Mouse (Mus musculus): ENCODE measurements around the gene Pdap1.
"Not testable (repeated sequence)": the region's sequence is repeated elsewhere in the genome, so short reads cannot be mapped to it uniquely, and the experiment has no call there.

Gene Pdap1

DNA sequence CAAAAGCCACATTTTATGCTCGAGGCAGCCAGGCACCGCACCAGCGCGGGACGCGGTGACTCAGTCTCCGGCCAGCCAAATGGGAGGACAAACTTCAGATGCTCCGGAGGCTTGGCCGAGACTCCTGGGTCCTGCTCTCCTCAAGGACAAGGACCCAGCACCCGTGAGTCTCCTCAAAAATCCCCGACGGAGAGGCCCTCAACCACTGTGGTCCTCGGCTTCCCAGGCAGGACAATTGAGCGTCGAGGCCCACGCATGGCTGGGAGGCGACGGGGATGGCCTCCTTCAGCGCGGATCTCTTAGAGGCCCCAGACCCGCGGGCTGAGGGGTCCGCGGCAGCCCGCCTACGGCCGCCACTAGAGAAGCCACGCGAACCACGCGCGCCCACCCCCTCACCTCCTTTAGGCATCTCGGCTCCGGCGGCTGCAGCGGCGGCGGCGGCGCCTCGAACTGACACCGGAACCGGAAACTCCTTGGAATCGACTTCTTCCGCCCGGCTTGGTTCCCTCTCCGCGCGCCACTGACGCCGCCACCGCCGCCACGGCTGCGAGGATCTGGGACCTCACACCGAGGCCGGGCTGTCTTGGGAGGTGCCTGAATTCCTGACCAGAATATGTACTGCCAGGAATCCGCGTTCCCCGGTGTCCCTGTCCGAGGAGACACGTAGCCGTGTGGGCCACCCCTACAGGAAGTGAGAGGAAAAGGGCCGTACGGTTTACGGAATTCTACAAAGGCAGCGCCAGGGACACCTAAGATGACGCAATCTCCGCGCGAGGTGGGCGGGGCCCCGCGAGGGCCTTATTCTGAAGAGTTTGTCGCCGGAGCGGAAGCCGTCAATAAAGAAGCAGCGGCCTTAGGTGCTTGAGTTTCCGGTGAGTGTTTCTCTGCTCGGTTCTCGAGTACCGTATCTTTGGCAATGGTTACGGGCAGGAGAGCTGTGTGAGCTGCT lies at the start of gene Pdap1, which contains the start of gene Bud31:
Gene Pdap1, minus strand, starts transcription at position 668 of the 949 bp plus-strand sequence.
Gene Bud31, plus strand, starts transcription at position 792 of the 949 bp plus-strand sequence.
- DNase-seq = peak; percentile 97

- no peak for DNase-seq
Observed at GRCm38 (mm10) chr5:145189416-145189815, 49.4 kb upstream of the Pdap1 start.

DNA sequence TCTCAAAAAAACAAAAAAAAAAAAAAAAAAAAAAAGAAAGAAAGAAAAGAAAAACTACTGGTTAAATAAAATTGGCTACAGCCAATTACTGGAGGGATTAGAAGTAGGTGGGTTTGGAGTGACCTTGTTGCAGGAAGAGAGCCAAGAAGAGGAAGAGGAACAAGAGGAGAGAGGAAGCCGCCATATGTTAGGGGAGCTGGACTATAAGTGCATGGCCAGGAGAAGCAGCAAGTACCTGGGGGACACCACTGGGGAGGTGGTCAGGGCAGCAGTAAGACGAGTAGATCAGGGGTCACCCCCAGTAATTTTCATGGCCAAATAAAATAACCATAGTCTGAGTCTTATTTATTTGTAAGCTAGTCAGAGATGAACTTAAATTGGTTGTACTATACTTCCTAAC lies 45.2 kb upstream of the Pdap1 start:
- DNase-seq = no peak

DNA sequence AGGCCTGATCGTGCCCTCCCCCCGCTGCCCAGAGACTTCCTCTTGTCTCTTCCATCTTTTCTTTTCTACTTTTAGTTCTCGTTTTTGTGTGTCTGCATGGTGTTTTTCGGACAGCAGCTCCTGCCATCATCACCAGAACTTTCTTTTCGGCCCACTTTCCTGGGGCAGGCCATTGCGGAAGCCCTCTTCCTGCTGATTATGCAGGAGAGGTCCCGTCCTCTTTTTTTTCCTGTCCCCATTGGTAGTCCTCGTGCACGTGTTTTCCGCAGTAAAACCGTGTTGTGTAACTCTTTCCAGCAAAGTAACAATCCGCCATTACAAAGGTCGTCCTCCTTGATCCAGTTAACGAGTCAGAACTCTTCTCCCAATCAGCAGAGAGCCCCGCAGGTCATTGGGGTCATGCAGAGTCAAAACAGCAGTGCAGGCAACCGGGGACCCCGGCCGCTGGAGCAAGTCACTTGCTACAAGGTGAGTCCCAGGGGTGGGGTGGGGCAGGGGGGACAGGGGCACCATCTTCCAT lies 38.5 kb upstream of the Pdap1 start:
- DNase-seq = no peak

DNA sequence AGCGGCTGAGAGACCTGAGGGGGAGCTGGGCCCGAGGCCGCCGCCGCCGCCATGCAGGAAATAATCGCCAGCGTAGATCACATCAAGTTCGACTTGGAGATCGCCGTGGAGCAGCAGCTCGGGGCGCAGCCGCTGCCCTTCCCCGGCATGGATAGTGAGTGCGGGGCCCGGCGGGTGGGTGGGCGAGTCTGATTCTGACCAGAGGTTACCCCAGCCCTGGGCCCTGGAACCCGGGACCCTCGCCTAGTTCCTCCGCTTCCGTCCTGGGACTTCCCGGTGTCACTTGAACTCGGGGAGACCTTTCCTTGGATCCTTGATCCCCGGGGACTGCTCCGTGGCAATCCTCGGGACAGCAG lies 27.2 kb upstream of the Pdap1 start:
- no peak for DNase-seq

GRCm38 (mm10) chr5:145166536-145167305 lies 26.7 kb upstream of the Pdap1 start, which contains the start of the genes Ptcd1 and Cpsf4:
TSS of gene Ptcd1 (minus strand) at chr5:145167108.
TSS of gene Cpsf4 (plus strand) at chr5:145167213.
- DNase-seq = peak; percentile 99

DNA sequence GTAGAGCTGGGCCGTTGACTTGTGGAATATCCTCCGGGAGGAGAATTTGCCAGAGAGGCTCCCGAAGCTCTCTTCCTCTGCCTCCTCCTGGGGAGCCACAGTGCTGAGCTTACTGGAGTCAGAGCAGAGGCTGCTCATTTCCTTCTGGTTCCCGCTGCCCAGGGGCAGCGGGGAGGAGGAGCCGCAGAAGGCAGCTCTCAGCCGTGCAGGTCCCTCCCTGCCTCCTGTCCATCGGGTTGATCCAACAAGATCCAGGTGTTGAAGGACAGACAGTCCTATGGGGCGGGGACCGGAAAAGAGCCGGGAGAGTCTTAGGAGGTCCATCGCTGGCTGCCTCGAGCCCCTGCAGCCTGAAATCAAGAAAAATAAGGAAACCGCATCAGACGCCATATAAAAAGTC lies 25.1 kb upstream of the Pdap1 start:
- no peak for DNase-seq

DNA sequence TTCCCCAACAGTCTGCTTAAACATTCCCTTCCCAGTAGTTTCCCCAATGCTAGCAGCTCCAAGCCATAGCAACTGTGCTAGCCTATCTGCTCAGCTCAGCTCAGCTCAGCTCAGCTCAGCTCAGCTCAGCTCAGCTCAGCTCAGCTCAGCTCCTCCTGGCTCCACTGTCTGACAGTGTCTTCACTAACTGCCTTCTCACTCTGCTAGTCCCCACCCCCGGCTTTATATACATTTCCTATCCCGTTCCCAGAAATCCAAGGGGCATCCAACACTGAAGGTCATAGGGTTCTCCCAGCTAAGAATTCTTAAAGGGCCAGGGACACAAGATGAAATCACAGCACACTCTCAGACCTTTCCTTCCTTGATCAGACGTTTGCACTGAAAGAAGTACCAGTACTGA lies 24.7 kb upstream of the Pdap1 start:
- peak; percentile 12 for DNase-seq

GRCm38 (mm10) chr5:145161361-145161760 lies 21.3 kb upstream of the Pdap1 start:
- DNase-seq = no peak

- DNase-seq = no peak
Observed at GRCm38 (mm10) chr5:145152690-145153089, 12.7 kb upstream of the Pdap1 start.

- no peak for DNase-seq
Observed at GRCm38 (mm10) chr5:145149294-145149693, 9.3 kb upstream of the Pdap1 start.

DNA sequence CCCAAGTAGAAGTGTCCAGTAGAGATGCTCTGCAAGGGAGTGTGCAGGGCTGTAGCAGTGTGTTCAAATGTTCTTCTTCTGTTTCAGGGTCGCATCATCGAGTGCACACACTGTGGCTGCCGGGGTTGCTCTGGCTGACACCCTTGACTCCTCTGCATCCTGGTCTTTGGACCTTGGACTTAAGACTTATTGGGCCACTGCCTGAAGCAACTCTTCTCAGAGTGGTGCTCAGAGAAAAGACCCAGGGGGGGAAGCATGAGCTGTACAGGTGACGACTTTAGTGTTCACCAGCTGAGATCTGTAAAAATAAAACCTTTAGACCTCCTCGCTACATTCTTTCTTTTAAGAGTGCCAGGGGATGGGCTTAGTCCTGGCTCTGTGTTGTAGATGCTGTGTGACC lies 7.7 kb upstream of the Pdap1 start:
- DNase-seq = peak; percentile 38

DNA sequence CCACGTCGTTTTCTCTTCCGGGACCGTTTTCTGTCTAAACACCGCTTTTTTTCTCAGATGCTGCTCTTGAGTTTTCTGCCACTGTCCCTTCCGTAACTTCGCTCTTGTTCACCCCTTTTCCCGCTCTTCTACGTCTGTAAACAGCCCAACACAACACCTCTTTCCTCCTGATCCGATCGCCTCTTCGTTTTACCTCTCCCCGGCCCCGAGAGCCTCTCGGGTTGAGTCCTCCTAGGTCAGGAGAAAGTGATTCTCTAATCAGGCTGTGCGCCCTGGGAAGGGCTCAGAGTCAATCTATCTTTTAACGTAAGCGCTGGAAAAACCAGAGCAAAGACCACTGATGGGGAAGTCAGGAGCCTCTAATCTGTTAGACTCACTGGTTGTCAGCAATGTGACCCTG lies 573 bp upstream of the Pdap1 start:
- no peak for DNase-seq

DNA sequence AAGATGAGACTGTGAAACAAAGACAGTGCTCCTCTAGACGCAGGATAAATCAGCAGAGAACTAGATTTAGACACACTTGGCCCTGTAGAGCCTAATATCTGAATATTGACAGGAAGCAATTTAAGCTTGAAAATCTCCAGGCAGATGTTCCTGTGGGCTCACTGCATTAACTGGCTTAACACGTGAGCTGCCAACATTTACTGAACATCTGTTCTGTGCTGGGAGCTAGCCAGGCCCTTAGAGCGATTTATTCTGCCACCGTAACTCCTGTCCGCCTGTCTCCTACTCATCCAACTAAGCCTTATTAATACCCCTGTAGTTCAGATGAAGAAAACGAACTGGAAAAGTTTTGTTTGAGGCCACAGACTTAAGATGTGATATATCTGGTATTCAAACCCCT lies 1.2 kb downstream of the Pdap1 start:
- no peak for DNase-seq

GRCm38 (mm10) chr5:145133275-145133674 lies 6.8 kb downstream of the Pdap1 start:
- DNase-seq = not testable (repeated sequence)

DNA sequence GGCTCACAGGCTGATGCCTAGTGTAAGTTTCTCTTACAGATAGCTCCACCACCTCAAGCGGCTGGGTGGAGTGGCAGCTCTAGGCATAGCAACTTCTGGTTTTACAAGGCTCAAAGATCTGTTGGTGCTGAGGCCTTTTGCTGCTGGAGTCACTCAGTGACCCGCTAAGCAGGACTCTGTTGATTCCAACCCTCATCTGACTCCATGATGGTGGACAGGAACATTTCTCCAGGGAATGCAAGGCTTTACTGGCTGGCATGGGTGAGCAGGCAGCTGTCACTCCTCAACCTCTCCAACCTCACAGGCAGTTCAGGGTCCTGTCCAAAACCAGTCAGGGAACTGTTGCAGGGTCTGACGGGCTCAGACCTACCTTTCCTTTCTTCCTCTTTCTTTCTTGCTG lies 9.0 kb downstream of the Pdap1 start:
- no peak for DNase-seq

GRCm38 (mm10) chr5:145130191-145130590 lies 9.8 kb downstream of the Pdap1 start:
- no peak for DNase-seq

GRCm38 (mm10) chr5:145129773-145130172 lies 10.3 kb downstream of the Pdap1 start:
- DNase-seq = not testable (repeated sequence)

DNA sequence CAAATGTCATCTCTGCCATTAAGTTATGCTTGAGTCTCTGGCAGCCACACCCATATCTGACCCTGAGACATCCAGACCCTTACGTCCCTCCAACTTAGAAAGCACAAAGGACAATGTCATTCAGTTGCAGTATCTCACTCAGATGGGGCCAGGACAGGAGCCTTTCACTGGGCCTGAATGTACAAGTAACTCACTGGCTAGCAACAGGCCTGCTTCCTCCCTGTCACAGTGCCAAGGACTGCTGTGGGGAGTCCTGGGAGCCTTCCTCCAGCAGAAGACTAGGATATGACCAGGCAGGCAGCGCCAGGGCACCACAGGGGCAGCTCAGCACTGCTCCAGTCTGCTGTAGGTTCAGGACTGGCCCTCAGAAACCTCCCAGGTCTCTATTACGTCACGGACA lies 10.9 kb downstream of the Pdap1 start:
- no peak for DNase-seq

DNA sequence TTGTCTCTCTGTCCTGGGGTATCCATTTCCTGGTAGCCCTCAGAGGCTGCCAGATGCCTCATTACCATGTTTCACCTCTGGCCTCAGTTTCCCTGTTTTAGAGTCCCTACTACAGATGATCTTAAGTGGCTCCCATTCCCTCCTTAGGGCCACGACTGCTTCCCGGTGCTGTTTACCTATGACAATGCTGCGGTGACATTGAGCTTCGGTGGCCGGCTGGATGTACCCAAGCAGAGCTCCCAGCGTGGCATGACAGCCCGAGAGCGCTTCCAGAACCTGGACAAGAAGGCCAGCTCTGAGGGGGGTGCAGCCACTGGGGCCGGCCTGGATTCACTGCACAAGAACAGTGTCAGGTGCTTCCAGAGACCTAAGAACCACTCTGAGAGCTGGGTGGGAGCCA lies 13.5 kb downstream of the Pdap1 start:
- DNase-seq = no peak

- DNase-seq = no peak
Observed at GRCm38 (mm10) chr5:145123396-145123795, 16.6 kb downstream of the Pdap1 start.

- DNase-seq = no peak
Observed at GRCm38 (mm10) chr5:145120921-145121320, 19.1 kb downstream of the Pdap1 start.

- no peak for DNase-seq
Observed at GRCm38 (mm10) chr5:145119385-145119784, 20.7 kb downstream of the Pdap1 start.

- DNase-seq = no peak
Observed at GRCm38 (mm10) chr5:145118461-145118860, 21.6 kb downstream of the Pdap1 start.
